Mouse (Mus musculus) heart, embryonic 11.5 days (tissue): ENCODE results near the gene 1700003F12Rik. TPM values are rescaled to one million over a fixed set of nuclear protein-coding genes. Genes with fewer than 3 reads are reported as not detected.

ENCODE experiments used
- ATAC-seq: fragments of 200-750 bp; cut with Nextera tagmentation; replicated peaks from 2 replicates; pipeline ENCODE4 v1.8.0; 2017; ENCODE audit warnings: moderate library complexity; ENCODE audit not compliant: insufficient number of reproducible peaks, low FRiP score, low TSS enrichment
- H3K27ac ChIP-seq: fragments of 300-500 bp; sonication (generic); 2 replicates; pipeline ENCODE4 v1.5.1; 2014; ENCODE audit warnings: mild to moderate bottlenecking, low read depth, low read length
- H3K27me3 ChIP-seq: fragments of 300-500 bp; sonication (generic); 2 replicates; pipeline ENCODE4 v1.6.1; 2014; ENCODE audit warnings: mild to moderate bottlenecking, low read length, mixed read lengths; ENCODE audit not compliant: control insufficient read depth, insufficient read depth
- H3K36me3 ChIP-seq: fragments of 300-500 bp; sonication (generic); 2 replicates; pipeline ENCODE4 v1.6.1; 2014; ENCODE audit warnings: mild to moderate bottlenecking, low read length, moderate library complexity, mixed read lengths; ENCODE audit not compliant: control insufficient read depth, insufficient read depth
- H3K4me1 ChIP-seq: fragments of 300-500 bp; sonication (generic); 2 replicates; pipeline ENCODE4 v1.6.1; 2014; ENCODE audit warnings: low read length; ENCODE audit not compliant: control insufficient read depth, insufficient read depth
- H3K4me2 ChIP-seq: fragments of 300-500 bp; sonication (generic); 2 replicates; pipeline ENCODE4 v1.6.1; 2014; ENCODE audit warnings: mild to moderate bottlenecking, moderate library complexity
- H3K4me3 ChIP-seq: fragments of 300-500 bp; sonication (generic); 2 replicates; pipeline ENCODE4 v1.5.1; 2014; ENCODE audit warnings: low read depth, low read length
- H3K9ac ChIP-seq: fragments of 300-500 bp; sonication (generic); 2 replicates; pipeline ENCODE4 v1.6.1; 2014; ENCODE audit warnings: mild to moderate bottlenecking, low read depth, low read length, moderate library complexity
- H3K9me3 ChIP-seq: fragments of 300-500 bp; sonication (generic); replicated peaks from 2 replicates; pipeline ENCODE4 v1.6.1; 2016; ENCODE audit warnings: low read length; ENCODE audit not compliant: control insufficient read depth
- WGBS: fragments of 180-500 bp; shearing (Covaris S2); extraction: QIAGEN DNeasy Blood & Tissue Kit; methylation state at CpG from one replicate; pipeline ENCODE4 v1.1.7; 2014; ENCODE audit not compliant: insufficient replicate concordance; 5-methylcytosine and 5-hydroxymethylcytosine counted together
- polyA plus RNA-seq: library from polyadenylated mRNA; unstranded; fragments of >200 nt; fragmentation: Nextera tagmentation; extraction: Ambion mirVana; gene quantifications from 2 replicates; pipeline ENCODE4 v1.2.1, GENCODE M21; 2014

The 1700003F12Rik gene
- polyA plus RNA-seq, 1 experiment from 2014 or later, result 1.4 TPM

- Histone ChIP-seq H3K27ac (no peak within 1 kb of the TSS), H3K4me2 (peak within 1 kb of the TSS; percentile 60), H3K36me3 (no peaks in the 10 kb centered on the region), H3K9ac (no peak within 1 kb of the TSS), H3K27me3 (peaks cover 28% of the 10 kb centered on the region), H3K4me3 (peak within 1 kb of the TSS; percentile 20), H3K9me3 (no peaks in the 10 kb centered on the region), H3K4me1 (peaks cover 12% of the 10 kb centered on the region; the same call in 1 of the 2 replicates)
- 80% methylated on average over 4 of the region's 4 CpGs for WGBS
- no peak for ATAC-seq
Observed at GRCm38 (mm10) chr2:154551476-154551875, 4.6 kb downstream of the 1700003F12Rik start, which contains the start of gene Actl10. Gene Actl10 (plus strand): TSS chr2:154551776.

- Histone ChIP-seq H3K4me3 (peak overlapping the region; percentile 20), H3K36me3 (no peaks in the 10 kb centered on the region), H3K9ac (no peak overlapping the region), H3K4me2 (peak overlapping the region; percentile 60), H3K9me3 (no peaks in the 10 kb centered on the region), H3K27me3 (peaks cover 28% of the 10 kb centered on the region), H3K27ac (no peak overlapping the region), H3K4me1 (peaks cover 12% of the 10 kb centered on the region; the same call in 1 of the 2 replicates)
- no peak for ATAC-seq
- 21% methylated on average over 21 of the region's 21 CpGs for WGBS
Observed at GRCm38 (mm10) chr2:154551927-154552326, 5.0 kb downstream of the 1700003F12Rik start.

GRCm38 (mm10) chr2:154552424-154552907, 5.6 kb downstream of the 1700003F12Rik start:
- WGBS, result 19% methylated on average over 27 of the region's 27 CpGs
- 0 out of 2 replicates have a peak, but pooled peaks have one; percentile 24 for ATAC-seq
- Histone ChIP-seq H3K4me3 (peak overlapping the region; percentile 20), H3K9ac (no peak overlapping the region), H3K27ac (no peak overlapping the region), H3K27me3 (peaks cover 31% of the 10 kb centered on the region), H3K4me2 (peak overlapping the region; percentile 60), H3K4me1 (peaks cover 12% of the 10 kb centered on the region; the same call in 1 of the 2 replicates), H3K36me3 (no peaks in the 10 kb centered on the region), H3K9me3 (no peaks in the 10 kb centered on the region)

GRCm38 (mm10) chr2:154555235-154555634, 8.3 kb downstream of the 1700003F12Rik start:
- Histone ChIP-seq H3K9ac (0 out of 2 replicates have a peak overlapping the region, but pooled peaks have one; percentile 22), H3K36me3 (no peaks in the 10 kb centered on the region), H3K4me1 (peaks cover 21% of the 10 kb centered on the region), H3K4me2 (no peak overlapping the region), H3K27ac (no peak overlapping the region), H3K4me3 (no peak overlapping the region), H3K9me3 (no peaks in the 10 kb centered on the region), H3K27me3 (peaks cover 33% of the 10 kb centered on the region)
- WGBS, result 79% methylated on average over 6 of the region's 6 CpGs
- no peak for ATAC-seq

GRCm38 (mm10) chr2:154557184-154557832, 10.4 kb downstream of the 1700003F12Rik start:
- Histone ChIP-seq H3K27me3 (peaks cover 13% of the 10 kb centered on the region), H3K27ac (no peak overlapping the region), H3K4me3 (no peak overlapping the region), H3K4me1 (peaks cover 15% of the 10 kb centered on the region), H3K4me2 (no peak overlapping the region), H3K9me3 (no peaks in the 10 kb centered on the region), H3K9ac (no peak overlapping the region), H3K36me3 (peaks cover 8% of the 10 kb centered on the region)
- 45% methylated on average over 5 of the region's 5 CpGs for WGBS
- no peak for ATAC-seq

- Histone ChIP-seq H3K27me3 (peaks cover 11% of the 10 kb centered on the region; the same call in 1 of the 2 replicates), H3K4me1 (peaks cover 12% of the 10 kb centered on the region), H3K9ac (peak within 1 kb of the TSS; percentile 56; the same call in 1 of the 2 replicates), H3K27ac (no peak within 1 kb of the TSS), H3K9me3 (no peaks in the 10 kb centered on the region), H3K4me2 (peak within 1 kb of the TSS; percentile 77), H3K4me3 (peak within 1 kb of the TSS; percentile 37), H3K36me3 (peaks cover 8% of the 10 kb centered on the region)
- 0 out of 2 replicates have a peak, but pooled peaks have one; percentile 41 for ATAC-seq
- WGBS, result 4% methylated on average over 34 of the region's 34 CpGs
Observed at GRCm38 (mm10) chr2:154558264-154559039, 11.6 kb downstream of the 1700003F12Rik start, which contains the start of gene Necab3. Gene Necab3 (minus strand): TSS chr2:154558890.

GRCm38 (mm10) chr2:154563612-154564170, 16.8 kb downstream of the 1700003F12Rik start:
- no peak for ATAC-seq
- Histone ChIP-seq H3K4me1 (peaks cover 20% of the 10 kb centered on the region), H3K4me3 (no peak overlapping the region), H3K27me3 (peaks cover 2% of the 10 kb centered on the region; the same call in 1 of the 2 replicates), H3K4me2 (no peak overlapping the region), H3K27ac (no peak overlapping the region), H3K9ac (no peak overlapping the region), H3K36me3 (peaks cover 13% of the 10 kb centered on the region), H3K9me3 (no peaks in the 10 kb centered on the region)
- WGBS, result 87% methylated on average over 22 of the region's 22 CpGs

GRCm38 (mm10) chr2:154565562-154565961, 18.7 kb downstream of the 1700003F12Rik start:
- no peak for ATAC-seq
- Histone ChIP-seq H3K9me3 (no peaks in the 10 kb centered on the region), H3K4me2 (no peak overlapping the region), H3K4me3 (no peak overlapping the region), H3K27ac (no peak overlapping the region), H3K36me3 (peaks cover 11% of the 10 kb centered on the region), H3K9ac (no peak overlapping the region), H3K27me3 (no peaks in the 10 kb centered on the region), H3K4me1 (peaks cover 17% of the 10 kb centered on the region)
- 79% methylated on average over 3 of the region's 3 CpGs for WGBS
